Mouse (Mus musculus) lung, embryonic 14.5 days (tissue): ENCODE measurements around the gene Slc38a11. TPM values are rescaled to one million over a fixed set of nuclear protein-coding genes. Genes with fewer than 3 reads are reported as not detected.

ENCODE experiments used
- ATAC-seq: fragments of 200-750 bp; cut with Nextera tagmentation; 2 replicates; pipeline ENCODE4 v1.8.0; 2017; ENCODE audit warnings: mild to moderate bottlenecking, moderate TSS enrichment, moderate library complexity; ENCODE audit not compliant: insufficient read depth
- DNase-seq: peaks from one replicate; pipeline ENCODE4 v3.0.0-alpha.2; 2015
- H3K27ac ChIP-seq: fragments of 300-500 bp; sonication (generic); 2 replicates; pipeline ENCODE4 v1.5.1; 2014; ENCODE audit warnings: low read depth, mild to moderate bottlenecking, moderate library complexity
- H3K27me3 ChIP-seq: fragments of 300-500 bp; sonication (generic); 2 replicates; pipeline ENCODE4 v1.6.1; 2014; ENCODE audit warnings: low read length, control low read depth; ENCODE audit not compliant: insufficient read depth
- H3K36me3 ChIP-seq: fragments of 300-500 bp; sonication (generic); 2 replicates; pipeline ENCODE4 v1.6.1; 2014; ENCODE audit warnings: control low read depth; ENCODE audit not compliant: insufficient read depth
- H3K4me1 ChIP-seq: fragments of 300-500 bp; sonication (generic); 2 replicates; pipeline ENCODE4 v1.6.1; 2014; ENCODE audit warnings: antibody characterized with exemption, control low read depth; ENCODE audit not compliant: insufficient read depth
- H3K4me2 ChIP-seq: fragments of 300-500 bp; sonication (generic); 2 replicates; pipeline ENCODE4 v1.6.1; 2014; ENCODE audit warnings: mild to moderate bottlenecking
- H3K4me3 ChIP-seq: fragments of 300-500 bp; sonication (generic); 2 replicates; pipeline ENCODE4 v1.5.1; 2014; ENCODE audit warnings: low read depth, low read length
- H3K9ac ChIP-seq: fragments of 300-500 bp; sonication (generic); 2 replicates; pipeline ENCODE4 v1.6.1; 2014
- H3K9me3 ChIP-seq: fragments of 300-500 bp; sonication (generic); 2 replicates; pipeline ENCODE4 v1.6.1; 2016; ENCODE audit warnings: low read depth, low read length, control low read depth
- CTCF ChIP-seq: IDR thresholded peaks from 2 replicates; pipeline ENCODE4 v1.5.1; 2016; ENCODE audit warnings: antibody characterized with exemption, low read depth
- WGBS: fragments of 180-500 bp; shearing (Covaris S2); extraction: QIAGEN DNeasy Blood & Tissue Kit; methylation state at CpG from one replicate; pipeline ENCODE4 v1.1.7; 2014; 5-methylcytosine and 5-hydroxymethylcytosine counted together
- polyA plus RNA-seq: library from polyadenylated mRNA; unstranded; fragments of >200 nt; fragmentation: Nextera tagmentation; extraction: Ambion mirVana; gene quantifications from 2 replicates; pipeline ENCODE4 v1.2.1, GENCODE M21; 2014

Gene Slc38a11
- polyA plus RNA-seq, 1 experiment from 2014 or later, result not detected

- H3K9me3 ChIP-seq, result no peaks in the 10 kb centered on the region
- no peak for TF ChIP-seq CTCF
- no peak overlapping the region for H3K9ac ChIP-seq
- H3K36me3 ChIP-seq, result no peaks in the 10 kb centered on the region
- no peak overlapping the region for H3K4me3 ChIP-seq
- H3K27ac ChIP-seq, result no peak overlapping the region
- no peaks in the 10 kb centered on the region for H3K27me3 ChIP-seq
- 75% methylated on average over 6 of the region's 6 CpGs for WGBS
- H3K4me2 ChIP-seq, result no peak overlapping the region
- ATAC-seq (no peak), DNase-seq (no peak)
- no peaks in the 10 kb centered on the region for H3K4me1 ChIP-seq
These were observed 27.5 kb upstream of the Slc38a11 start for GRCm38 (mm10) chr2:65391322-65391721.

- no peak for TF ChIP-seq CTCF
- Histone ChIP-seq H3K4me2 (no peak overlapping the region), H3K9me3 (no peaks in the 10 kb centered on the region), H3K27me3 (no peaks in the 10 kb centered on the region), H3K9ac (no peak overlapping the region), H3K4me3 (no peak overlapping the region), H3K36me3 (no peaks in the 10 kb centered on the region), H3K27ac (no peak overlapping the region), H3K4me1 (no peaks in the 10 kb centered on the region)
- 57% methylated on average over 6 of the region's 6 CpGs for WGBS
- no peak for ATAC-seq
- no peak for DNase-seq
These were observed 21.0 kb upstream of the Slc38a11 start for GRCm38 (mm10) chr2:65384815-65385214.

- Histone ChIP-seq H3K27me3 (no peaks in the 10 kb centered on the region), H3K9ac (no peak overlapping the region), H3K9me3 (no peaks in the 10 kb centered on the region), H3K27ac (no peak overlapping the region), H3K4me3 (no peak overlapping the region), H3K36me3 (no peaks in the 10 kb centered on the region), H3K4me1 (no peaks in the 10 kb centered on the region), H3K4me2 (no peak overlapping the region)
- peak; percentile 79 for ATAC-seq
- DNase-seq, result peak; percentile 78
- 9% methylated on average over 4 of the region's 4 CpGs for WGBS
- TF ChIP-seq CTCF, result no peak
These were observed 18.7 kb upstream of the Slc38a11 start for GRCm38 (mm10) chr2:65382485-65382884.

GRCm38 (mm10) chr2:65378425-65378824, 14.6 kb upstream of the Slc38a11 start:
- no peaks in the 10 kb centered on the region for H3K36me3 ChIP-seq
- no peak overlapping the region for H3K4me3 ChIP-seq
- H3K4me2 ChIP-seq, result no peak overlapping the region
- no peak for TF ChIP-seq CTCF
- no peaks in the 10 kb centered on the region for H3K27me3 ChIP-seq
- no peaks in the 10 kb centered on the region for H3K4me1 ChIP-seq
- peak; percentile 24 for DNase-seq
- H3K9me3 ChIP-seq, result no peaks in the 10 kb centered on the region
- WGBS, result 65% methylated on average over 4 of the region's 4 CpGs
- H3K9ac ChIP-seq, result no peak overlapping the region
- H3K27ac ChIP-seq, result no peak overlapping the region
- no peak for ATAC-seq

GRCm38 (mm10) chr2:65374410-65374809, 10.6 kb upstream of the Slc38a11 start:
- no peaks in the 10 kb centered on the region for H3K27me3 ChIP-seq
- no peaks in the 10 kb centered on the region for H3K9me3 ChIP-seq
- no peak overlapping the region for H3K9ac ChIP-seq
- DNase-seq (no peak), ATAC-seq (no peak)
- 86% methylated on average over 5 of the region's 5 CpGs for WGBS
- H3K27ac ChIP-seq, result no peak overlapping the region
- H3K36me3 ChIP-seq, result no peaks in the 10 kb centered on the region
- no peak for TF ChIP-seq CTCF
- H3K4me1 ChIP-seq, result no peaks in the 10 kb centered on the region
- H3K4me3 ChIP-seq, result no peak overlapping the region
- no peak overlapping the region for H3K4me2 ChIP-seq

GRCm38 (mm10) chr2:65373076-65373475, 9.2 kb upstream of the Slc38a11 start:
- no peak overlapping the region for H3K27ac ChIP-seq
- 90% methylated on average over 4 of the region's 4 CpGs for WGBS
- H3K9ac ChIP-seq, result no peak overlapping the region
- H3K4me2 ChIP-seq, result no peak overlapping the region
- H3K9me3 ChIP-seq, result no peaks in the 10 kb centered on the region
- no peaks in the 10 kb centered on the region for H3K36me3 ChIP-seq
- ATAC-seq (no peak), DNase-seq (no peak)
- no peak for TF ChIP-seq CTCF
- no peaks in the 10 kb centered on the region for H3K4me1 ChIP-seq
- H3K4me3 ChIP-seq, result no peak overlapping the region
- H3K27me3 ChIP-seq, result no peaks in the 10 kb centered on the region

GRCm38 (mm10) chr2:65360736-65361475, 2.9 kb downstream of the Slc38a11 start:
- ATAC-seq, result no peak
- no peaks in the 10 kb centered on the region for H3K36me3 ChIP-seq
- WGBS, result 78% methylated on average over 9 of the region's 9 CpGs

More at GRCm38 (mm10) chr2:65360736-65361475, 2.9 kb downstream of the Slc38a11 start:
- H3K27me3 ChIP-seq, result 0 out of 2 replicates have a peak, but pooled peaks cover 4% of the 10 kb centered on the region
- DNase-seq, result no peak
- H3K9me3 ChIP-seq, result no peaks in the 10 kb centered on the region
- H3K4me1 ChIP-seq, result no peaks in the 10 kb centered on the region; the same call in 1 of the 2 replicates
- no peak overlapping the region for H3K27ac ChIP-seq
- H3K4me2 ChIP-seq, result no peak overlapping the region
- no peak overlapping the region for H3K4me3 ChIP-seq
- no peak overlapping the region for H3K9ac ChIP-seq
- no peak for TF ChIP-seq CTCF
